Mouse (Mus musculus) megakaryocyte, embryonic 14.5 days (primary cell): ENCODE results near the gene Plod3.

ENCODE experiments used
- FLI1 ChIP-seq: IDR thresholded peaks from 2 replicates; pipeline ENCODE4 v1.6.1; 2012; ENCODE audit warnings: low read length, inconsistent platforms, mixed read lengths
- GATA1 ChIP-seq: IDR thresholded peaks from 3 replicates; pipeline ENCODE4 v1.6.1; 2012; ENCODE audit warnings: mixed read lengths, low read length, inconsistent platforms, borderline replicate concordance

DNA sequence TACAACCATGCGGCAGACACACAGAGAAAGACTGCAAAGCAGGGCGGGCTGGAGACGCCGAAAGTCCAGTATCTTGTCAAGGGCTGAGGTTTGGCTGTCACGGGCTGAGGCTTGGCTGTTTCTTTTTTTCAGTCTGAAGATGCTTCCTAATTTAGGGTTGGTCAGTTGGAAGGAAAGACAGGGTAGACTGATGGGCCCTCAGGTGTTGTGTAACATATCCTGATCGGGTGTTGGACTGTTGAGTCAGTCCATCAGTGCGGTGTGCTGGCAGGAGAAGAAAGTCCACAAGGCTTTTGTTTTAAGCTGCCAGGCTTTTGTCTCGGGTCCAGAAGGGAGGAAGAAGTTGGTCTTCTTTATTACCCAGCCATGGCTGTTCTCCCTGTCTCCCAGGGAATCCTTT, 13.1 kb upstream of the Plod3 start:
- TF ChIP-seq GATA1 (no peak), FLI1 (no peak)
